Mouse (Mus musculus) cerebellum, adult 2 months (tissue): ENCODE data around the gene Hjurp.

Experiments used
- CTCF ChIP-seq: fragments of 200-500 bp; IDR thresholded peaks from 2 replicates; pipeline ENCODE4 v1.5.1; 2011; ENCODE audit warnings: low read depth, mild to moderate bottlenecking, control low read depth, low read length, moderate library complexity, borderline replicate concordance; ENCODE audit not compliant: insufficient read depth
- POLR2A ChIP-seq: fragments of 200-500 bp; IDR thresholded peaks from 2 replicates; pipeline ENCODE4 v1.6.1; 2011; ENCODE audit warnings: low read length, control low read depth, borderline replicate concordance; ENCODE audit not compliant: insufficient read depth

- TF ChIP-seq POLR2A (no peak), CTCF (no peak)
Observed at GRCm38 (mm10) chr1:88256886-88257663, 20.4 kb downstream of the Hjurp start.
